Mouse (Mus musculus) lung, adult 2 months (tissue): Measurements from ENCODE around the gene Zc3h10.

Source experiments
- CTCF ChIP-seq: fragments of 200-500 bp; IDR thresholded peaks from 2 replicates; pipeline ENCODE4 v1.5.1; 2011; ENCODE audit warnings: mild to moderate bottlenecking, low read length, control low read depth; ENCODE audit not compliant: insufficient read depth
- POLR2A ChIP-seq: fragments of 200-500 bp; IDR thresholded peaks from 2 replicates; pipeline ENCODE4 v1.6.1; 2011; ENCODE audit warnings: low read depth, mild to moderate bottlenecking, control low read depth, low read length, borderline replicate concordance; ENCODE audit errors: extremely low read depth

- no peak for TF ChIP-seq POLR2A
- no peak for TF ChIP-seq CTCF
Measured at GRCm38 (mm10) chr10:128563544-128563943, 16.0 kb upstream of the Zc3h10 start.
